Mouse (Mus musculus): ENCODE results near the gene Stk39. TPM values are rescaled to one million over a fixed set of nuclear protein-coding genes. Genes with fewer than 3 reads are reported as not detected.
A peak's percentile ranks its signal among the peaks of the same experiment; 100 is the strongest.

Gene Stk39
- polyA plus RNA-seq, 1 experiment from 2014 or later: 27.3 TPM

- peak overlapping the region; percentile 83 for H3K4me2 ChIP-seq
- peaks cover 25% of the 10 kb centered on the region for H3K4me1 ChIP-seq
- no peaks in the 10 kb centered on the region for H3K9me3 ChIP-seq (replicated peaks)
- H3K9ac ChIP-seq (replicated peaks): peak overlapping the region; percentile 92
- ATAC-seq (ENCODE audit: low FRiP score): peak; percentile 81
- peaks cover 6% of the 10 kb centered on the region; the same call in 1 of the 2 replicates for H3K27me3 ChIP-seq (replicated peaks)
- H3K4me3 ChIP-seq (replicated peaks): peak overlapping the region; percentile 92
- whole genome bisulfite sequencing: under 1% methylated on average over 81 of the region's 87 CpGs
- H3K36me3 ChIP-seq: no peaks in the 10 kb centered on the region
- H3K27ac ChIP-seq (replicated peaks): peak overlapping the region; percentile 93
Observed at GRCm38 (mm10) chr2:68470891-68471758, 943 bp downstream of the Stk39 start.

- Histone ChIP-seq H3K9me3 (replicated peaks) (no peaks in the 10 kb centered on the region), H3K9ac (replicated peaks) (0 out of 2 replicates have a peak overlapping the region, but pooled peaks have one; percentile 7), H3K36me3 (no peaks in the 10 kb centered on the region), H3K4me2 (peak overlapping the region; percentile 31), H3K4me3 (replicated peaks) (no peak overlapping the region), H3K27ac (replicated peaks) (no peak overlapping the region), H3K27me3 (replicated peaks) (peaks cover 2% of the 10 kb centered on the region; the same call in 1 of the 2 replicates), H3K4me1 (peaks cover 26% of the 10 kb centered on the region)
- ATAC-seq (ENCODE audit: low FRiP score): no peak
- WGBS: 51% methylated on average over 3 of the region's 3 CpGs
Observed at GRCm38 (mm10) chr2:68469491-68469890, 2.6 kb downstream of the Stk39 start.

GRCm38 (mm10) chr2:68468698-68469097, 3.4 kb downstream of the Stk39 start:
- 65% methylated on average over 7 of the region's 7 CpGs for WGBS

GRCm38 (mm10) chr2:68468259-68468658, 3.8 kb downstream of the Stk39 start:
- no peak for ATAC-seq (ENCODE audit: low FRiP score)
- 91% methylated on average over 14 of the region's 14 CpGs for WGBS
- H3K4me2 ChIP-seq: no peak overlapping the region

More at GRCm38 (mm10) chr2:68468698-68469097, 3.4 kb downstream of the Stk39 start:
- Histone ChIP-seq H3K4me1 (peaks cover 26% of the 10 kb centered on the region), H3K4me3 (replicated peaks) (no peak overlapping the region), H3K36me3 (no peaks in the 10 kb centered on the region), H3K27me3 (replicated peaks) (no peaks in the 10 kb centered on the region), H3K27ac (replicated peaks) (no peak overlapping the region), H3K9ac (replicated peaks) (no peak overlapping the region), H3K4me2 (no peak overlapping the region), H3K9me3 (replicated peaks) (no peaks in the 10 kb centered on the region)
- no peak for ATAC-seq (ENCODE audit: low FRiP score)

GRCm38 (mm10) chr2:68467085-68467978, 4.7 kb downstream of the Stk39 start:
- no peaks in the 10 kb centered on the region for H3K36me3 ChIP-seq
- H3K4me3 ChIP-seq (replicated peaks): no peak overlapping the region
- ATAC-seq (ENCODE audit: low FRiP score): no peak
- H3K9me3 ChIP-seq (replicated peaks): no peaks in the 10 kb centered on the region
- no peak overlapping the region for H3K9ac ChIP-seq (replicated peaks)
- 80% methylated on average over 9 of the region's 9 CpGs for WGBS
- no peak overlapping the region for H3K27ac ChIP-seq (replicated peaks)
- H3K4me1 ChIP-seq: peaks cover 29% of the 10 kb centered on the region
- H3K4me2 ChIP-seq: no peak overlapping the region
- no peaks in the 10 kb centered on the region for H3K27me3 ChIP-seq (replicated peaks)

More at GRCm38 (mm10) chr2:68468259-68468658, 3.8 kb downstream of the Stk39 start:
- H3K27me3 ChIP-seq (replicated peaks): no peaks in the 10 kb centered on the region
- no peak overlapping the region for H3K27ac ChIP-seq (replicated peaks)
- no peak overlapping the region for H3K4me3 ChIP-seq (replicated peaks)
- H3K36me3 ChIP-seq: no peaks in the 10 kb centered on the region
- H3K9ac ChIP-seq (replicated peaks): no peak overlapping the region
- H3K9me3 ChIP-seq (replicated peaks): no peaks in the 10 kb centered on the region
- H3K4me1 ChIP-seq: peaks cover 31% of the 10 kb centered on the region

- no peak for ATAC-seq (ENCODE audit: low FRiP score)
- Histone ChIP-seq H3K36me3 (no peaks in the 10 kb centered on the region), H3K9me3 (replicated peaks) (no peaks in the 10 kb centered on the region), H3K4me1 (peaks cover 27% of the 10 kb centered on the region), H3K27me3 (replicated peaks) (no peaks in the 10 kb centered on the region), H3K9ac (replicated peaks) (no peak overlapping the region), H3K4me2 (no peak overlapping the region), H3K27ac (replicated peaks) (no peak overlapping the region), H3K4me3 (replicated peaks) (no peak overlapping the region)
- 76% methylated on average over 19 of the region's 19 CpGs for WGBS
Observed at GRCm38 (mm10) chr2:68466124-68467070, 5.7 kb downstream of the Stk39 start.

- Histone ChIP-seq H3K27ac (replicated peaks) (no peak overlapping the region), H3K9me3 (replicated peaks) (no peaks in the 10 kb centered on the region), H3K27me3 (replicated peaks) (no peaks in the 10 kb centered on the region), H3K36me3 (no peaks in the 10 kb centered on the region), H3K4me3 (replicated peaks) (no peak overlapping the region), H3K9ac (replicated peaks) (no peak overlapping the region), H3K4me2 (no peak overlapping the region), H3K4me1 (peaks cover 23% of the 10 kb centered on the region)
- no peak for ATAC-seq (ENCODE audit: low FRiP score)
- WGBS: 89% methylated on average over 19 of the region's 19 CpGs
Observed at GRCm38 (mm10) chr2:68465266-68466123, 6.6 kb downstream of the Stk39 start.

GRCm38 (mm10) chr2:68464456-68464855, 7.6 kb downstream of the Stk39 start:
- Histone ChIP-seq H3K4me3 (replicated peaks) (no peak overlapping the region), H3K27me3 (replicated peaks) (no peaks in the 10 kb centered on the region), H3K9ac (replicated peaks) (no peak overlapping the region), H3K27ac (replicated peaks) (no peak overlapping the region), H3K9me3 (replicated peaks) (no peaks in the 10 kb centered on the region), H3K36me3 (no peaks in the 10 kb centered on the region), H3K4me1 (peaks cover 16% of the 10 kb centered on the region), H3K4me2 (no peak overlapping the region)
- ATAC-seq (ENCODE audit: low FRiP score): no peak
- WGBS: 96% methylated on average over 4 of the region's 4 CpGs

- H3K9me3 ChIP-seq (replicated peaks): no peaks in the 10 kb centered on the region
- H3K4me2 ChIP-seq: no peak overlapping the region
- H3K4me3 ChIP-seq (replicated peaks): no peak overlapping the region
- 68% methylated on average over 4 of the region's 4 CpGs for WGBS
- no peak overlapping the region for H3K27ac ChIP-seq (replicated peaks)
- H3K4me1 ChIP-seq: peaks cover 11% of the 10 kb centered on the region
- H3K36me3 ChIP-seq: 0 out of 2 replicates have a peak, but pooled peaks cover 4% of the 10 kb centered on the region
- no peaks in the 10 kb centered on the region for H3K27me3 ChIP-seq (replicated peaks)
- no peak overlapping the region for H3K9ac ChIP-seq (replicated peaks)
- no peak for ATAC-seq (ENCODE audit: low FRiP score)
Observed at GRCm38 (mm10) chr2:68463801-68464200, 8.3 kb downstream of the Stk39 start.

- Histone ChIP-seq H3K4me3 (replicated peaks) (no peak overlapping the region), H3K36me3 (0 out of 2 replicates have a peak, but pooled peaks cover 4% of the 10 kb centered on the region), H3K4me2 (no peak overlapping the region), H3K9me3 (replicated peaks) (no peaks in the 10 kb centered on the region), H3K9ac (replicated peaks) (no peak overlapping the region), H3K27ac (replicated peaks) (no peak overlapping the region), H3K27me3 (replicated peaks) (no peaks in the 10 kb centered on the region), H3K4me1 (no peaks in the 10 kb centered on the region)
- no peak for ATAC-seq (ENCODE audit: low FRiP score)
- 85% methylated on average over 5 of the region's 5 CpGs for WGBS
Observed at GRCm38 (mm10) chr2:68458115-68458514, 14.0 kb downstream of the Stk39 start.
